Mouse (Mus musculus): ENCODE results near the gene Dpp6. TPM values are rescaled to one million over a fixed set of nuclear protein-coding genes. Genes with fewer than 3 reads are reported as not detected.

Gene Dpp6
- polyA plus RNA-seq, 1 experiment from 2014 or later: 0.76 TPM

DNA sequence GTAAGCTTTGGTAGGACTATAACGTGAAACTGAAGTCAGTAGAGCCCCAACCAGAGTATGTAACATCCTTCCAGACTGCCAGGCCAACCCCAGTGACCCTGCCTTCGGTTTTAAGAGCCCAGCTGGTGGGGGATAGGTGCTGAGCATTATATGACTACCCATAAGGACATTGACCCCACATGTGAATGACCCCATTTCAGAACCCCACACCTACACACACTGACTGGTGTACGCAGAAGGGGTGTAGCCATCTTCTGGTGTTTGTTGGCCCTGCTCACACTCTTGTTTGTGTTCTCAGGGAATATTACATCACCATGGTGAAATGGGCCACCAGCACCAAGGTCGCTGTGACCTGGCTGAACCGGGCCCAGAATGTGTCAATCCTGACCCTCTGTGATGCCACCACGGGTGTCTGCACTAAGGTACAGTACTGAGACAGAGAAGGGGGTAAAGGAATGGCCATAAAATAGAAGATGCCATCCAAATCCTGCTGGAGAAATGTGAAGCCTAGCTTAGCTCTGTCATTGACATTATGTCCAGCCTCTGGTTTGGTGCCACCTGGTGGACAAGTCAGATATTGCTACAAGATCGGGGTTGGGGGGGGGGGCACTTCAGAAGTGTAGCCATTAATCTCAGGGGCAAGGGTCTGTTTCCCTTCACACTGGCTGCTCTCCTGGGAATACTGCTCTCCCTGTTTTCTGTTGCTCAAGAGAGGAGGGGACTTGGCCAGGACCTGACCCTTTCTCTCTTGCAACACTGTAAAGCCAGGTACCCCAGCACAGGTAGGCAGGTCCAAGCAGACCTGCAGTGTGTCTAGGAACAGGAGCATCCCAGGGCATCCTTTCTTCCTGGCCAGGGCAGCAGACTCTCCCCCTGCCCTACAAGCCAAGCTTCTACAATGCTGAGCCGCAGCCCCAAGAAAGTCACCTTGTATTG, 835.1 kb downstream of the Dpp6 start:
- 57% methylated on average over 8 of the region's 8 CpGs for WGBS
- peak; percentile 83 for TF ChIP-seq CTCF (IDR thresholded peaks at IDR 0.05; ENCODE audit: low read depth)
- no peaks in the 10 kb centered on the region for H3K27me3 ChIP-seq (replicated peaks; ENCODE audit: control insufficient read depth, insufficient read depth, low read length)

DNA sequence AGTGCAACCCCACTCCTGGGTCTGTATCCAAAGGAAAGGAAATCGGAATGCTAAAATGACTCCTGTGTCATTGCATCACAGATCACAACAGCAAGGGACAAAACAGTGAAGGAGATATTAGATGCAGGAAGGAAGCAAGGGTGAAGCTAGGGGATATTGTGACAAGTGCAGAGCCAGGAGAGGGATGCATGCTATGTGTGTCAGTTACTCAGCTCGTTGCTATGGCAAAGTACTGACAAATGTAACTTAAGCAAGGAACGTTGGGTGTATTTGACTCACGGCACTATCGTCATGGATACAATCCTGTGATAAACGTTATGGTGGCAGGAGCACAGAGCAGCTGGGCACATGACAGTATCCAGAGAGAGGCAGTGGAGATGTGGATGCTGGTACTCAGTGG, 839.1 kb downstream of the Dpp6 start:
- TF ChIP-seq CTCF (IDR thresholded peaks at IDR 0.05; ENCODE audit: low read depth): no peak
- ATAC-seq: no peak
- WGBS: 54% methylated on average over 6 of the region's 6 CpGs

More for the DNA sequence above, 835.1 kb downstream of the Dpp6 start:
- no peaks in the 10 kb centered on the region for H3K9me3 ChIP-seq (ENCODE audit: control insufficient read depth)
- H3K4me3 ChIP-seq (ENCODE audit: low read depth, low read length): no peak overlapping the region
- no peak overlapping the region for H3K9ac ChIP-seq (ENCODE audit: low read depth, low read length)
- H3K4me2 ChIP-seq (replicated peaks; ENCODE audit: low read depth): no peak overlapping the region
- no peak for ATAC-seq
- no peak overlapping the region for H3K27ac ChIP-seq (ENCODE audit: low read depth, low read length)
- H3K36me3 ChIP-seq (ENCODE audit: control insufficient read depth, insufficient read depth): no peaks in the 10 kb centered on the region
- H3K4me1 ChIP-seq (replicated peaks; ENCODE audit: control insufficient read depth, insufficient read depth, low read length): no peaks in the 10 kb centered on the region

DNA sequence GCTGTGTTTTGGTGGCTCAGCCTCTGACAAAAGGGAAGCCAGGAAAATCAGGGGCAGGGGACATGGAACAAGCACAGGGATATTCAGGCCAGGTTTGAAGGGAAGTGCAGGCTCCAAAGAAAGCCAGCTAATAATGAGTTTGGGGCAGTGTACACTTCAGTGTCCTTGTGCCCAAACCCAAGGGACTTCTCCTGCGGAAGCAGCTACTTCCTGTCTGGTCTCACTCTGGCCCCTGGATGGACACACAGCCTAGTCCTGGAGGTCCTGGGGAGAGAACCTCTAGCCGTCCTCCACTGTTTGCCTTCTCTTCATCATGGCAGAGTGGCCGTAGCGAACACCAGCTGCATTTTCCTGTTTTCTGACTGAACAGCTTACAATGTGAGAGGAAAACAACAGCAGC, 840.7 kb downstream of the Dpp6 start:
- H3K36me3 ChIP-seq (ENCODE audit: control insufficient read depth, insufficient read depth): no peaks in the 10 kb centered on the region
- no peak for ATAC-seq
- H3K4me2 ChIP-seq (replicated peaks; ENCODE audit: low read depth): no peak overlapping the region
- H3K4me1 ChIP-seq (replicated peaks; ENCODE audit: control insufficient read depth, insufficient read depth, low read length): no peaks in the 10 kb centered on the region
- no peaks in the 10 kb centered on the region for H3K9me3 ChIP-seq (ENCODE audit: control insufficient read depth)
- H3K4me3 ChIP-seq (ENCODE audit: low read depth, low read length): no peak overlapping the region
- H3K9ac ChIP-seq (ENCODE audit: low read depth, low read length): no peak overlapping the region
- WGBS: 69% methylated on average over 4 of the region's 4 CpGs
- no peak for TF ChIP-seq CTCF (IDR thresholded peaks at IDR 0.05; ENCODE audit: low read depth)
- no peak overlapping the region for H3K27ac ChIP-seq (ENCODE audit: low read depth, low read length)
- H3K27me3 ChIP-seq (replicated peaks; ENCODE audit: control insufficient read depth, insufficient read depth, low read length): no peaks in the 10 kb centered on the region

More for the DNA sequence above, 839.1 kb downstream of the Dpp6 start:
- Histone ChIP-seq H3K9ac (ENCODE audit: low read depth, low read length) (no peak overlapping the region), H3K27me3 (replicated peaks; ENCODE audit: control insufficient read depth, insufficient read depth, low read length) (no peaks in the 10 kb centered on the region), H3K27ac (ENCODE audit: low read depth, low read length) (no peak overlapping the region), H3K4me1 (replicated peaks; ENCODE audit: control insufficient read depth, insufficient read depth, low read length) (no peaks in the 10 kb centered on the region), H3K4me2 (replicated peaks; ENCODE audit: low read depth) (no peak overlapping the region), H3K36me3 (ENCODE audit: control insufficient read depth, insufficient read depth) (no peaks in the 10 kb centered on the region), H3K9me3 (ENCODE audit: control insufficient read depth) (no peaks in the 10 kb centered on the region), H3K4me3 (ENCODE audit: low read depth, low read length) (no peak overlapping the region)

DNA sequence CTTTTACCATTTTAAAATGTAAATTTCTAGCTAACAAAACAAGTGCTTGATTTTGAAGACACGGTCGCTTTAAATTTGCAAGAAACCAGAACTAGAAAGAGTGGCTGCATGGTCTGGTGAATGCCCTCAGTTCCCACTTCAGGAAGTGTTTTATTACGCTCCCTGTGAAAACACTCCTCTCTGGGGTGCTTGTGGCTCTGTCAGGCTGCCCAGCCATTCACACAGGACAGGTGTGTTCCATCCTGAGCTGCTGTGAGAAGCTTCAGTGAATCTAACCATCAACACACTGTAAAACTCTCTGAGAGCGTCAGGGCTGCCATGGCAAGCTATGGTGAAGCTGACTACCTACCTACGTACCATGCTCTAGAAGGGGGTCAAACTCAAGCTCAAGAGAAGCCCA, 841.2 kb downstream of the Dpp6 start:
- H3K36me3 ChIP-seq (ENCODE audit: control insufficient read depth, insufficient read depth): no peaks in the 10 kb centered on the region
- TF ChIP-seq CTCF (IDR thresholded peaks at IDR 0.05; ENCODE audit: low read depth): no peak
- H3K4me1 ChIP-seq (replicated peaks; ENCODE audit: control insufficient read depth, insufficient read depth, low read length): no peaks in the 10 kb centered on the region
- no peak overlapping the region for H3K4me2 ChIP-seq (replicated peaks; ENCODE audit: low read depth)
- no peak for ATAC-seq
- no peaks in the 10 kb centered on the region for H3K9me3 ChIP-seq (ENCODE audit: control insufficient read depth)
- no peak overlapping the region for H3K27ac ChIP-seq (ENCODE audit: low read depth, low read length)
- no peak overlapping the region for H3K4me3 ChIP-seq (ENCODE audit: low read depth, low read length)
- H3K27me3 ChIP-seq (replicated peaks; ENCODE audit: control insufficient read depth, insufficient read depth, low read length): no peaks in the 10 kb centered on the region
- H3K9ac ChIP-seq (ENCODE audit: low read depth, low read length): no peak overlapping the region
- WGBS: 71% methylated on average over 5 of the region's 5 CpGs

GRCm38 (mm10) chr5:27658569-27658968, 841.6 kb downstream of the Dpp6 start:
- Histone ChIP-seq H3K27ac (ENCODE audit: low read depth, low read length) (no peak overlapping the region), H3K36me3 (ENCODE audit: control insufficient read depth, insufficient read depth) (no peaks in the 10 kb centered on the region), H3K9me3 (ENCODE audit: control insufficient read depth) (no peaks in the 10 kb centered on the region), H3K27me3 (replicated peaks; ENCODE audit: control insufficient read depth, insufficient read depth, low read length) (no peaks in the 10 kb centered on the region), H3K4me1 (replicated peaks; ENCODE audit: control insufficient read depth, insufficient read depth, low read length) (no peaks in the 10 kb centered on the region), H3K4me3 (ENCODE audit: low read depth, low read length) (no peak overlapping the region), H3K4me2 (replicated peaks; ENCODE audit: low read depth) (no peak overlapping the region), H3K9ac (ENCODE audit: low read depth, low read length) (no peak overlapping the region)
- TF ChIP-seq CTCF (IDR thresholded peaks at IDR 0.05; ENCODE audit: low read depth): no peak
- ATAC-seq: no peak

- 100% methylated on average over 2 of the region's 2 CpGs for WGBS
- no peak for TF ChIP-seq CTCF (IDR thresholded peaks at IDR 0.05; ENCODE audit: low read depth)
- no peak overlapping the region for H3K9ac ChIP-seq (ENCODE audit: low read depth, low read length)
- H3K4me1 ChIP-seq (replicated peaks; ENCODE audit: control insufficient read depth, insufficient read depth, low read length): no peaks in the 10 kb centered on the region
- no peak overlapping the region for H3K27ac ChIP-seq (ENCODE audit: low read depth, low read length)
- no peak overlapping the region for H3K4me2 ChIP-seq (replicated peaks; ENCODE audit: low read depth)
- H3K4me3 ChIP-seq (ENCODE audit: low read depth, low read length): no peak overlapping the region
- H3K27me3 ChIP-seq (replicated peaks; ENCODE audit: control insufficient read depth, insufficient read depth, low read length): no peaks in the 10 kb centered on the region
- ATAC-seq: no peak
- no peaks in the 10 kb centered on the region for H3K36me3 ChIP-seq (ENCODE audit: control insufficient read depth, insufficient read depth)
- H3K9me3 ChIP-seq (ENCODE audit: control insufficient read depth): no peaks in the 10 kb centered on the region
Observed at GRCm38 (mm10) chr5:27659019-27659418, 842.0 kb downstream of the Dpp6 start.

Measured in intestine, postnatal 0 days (tissue).